Mouse (Mus musculus) megakaryocyte, embryonic 14.5 days (primary cell): Measurements from ENCODE around the gene Grk6.

Source experiments
- FLI1 ChIP-seq: IDR thresholded peaks from 2 replicates; pipeline ENCODE4 v1.6.1; 2012; ENCODE audit warnings: low read length, inconsistent platforms, mixed read lengths
- GATA1 ChIP-seq: IDR thresholded peaks from 3 replicates; pipeline ENCODE4 v1.6.1; 2012; ENCODE audit warnings: mixed read lengths, low read length, inconsistent platforms, borderline replicate concordance

DNA sequence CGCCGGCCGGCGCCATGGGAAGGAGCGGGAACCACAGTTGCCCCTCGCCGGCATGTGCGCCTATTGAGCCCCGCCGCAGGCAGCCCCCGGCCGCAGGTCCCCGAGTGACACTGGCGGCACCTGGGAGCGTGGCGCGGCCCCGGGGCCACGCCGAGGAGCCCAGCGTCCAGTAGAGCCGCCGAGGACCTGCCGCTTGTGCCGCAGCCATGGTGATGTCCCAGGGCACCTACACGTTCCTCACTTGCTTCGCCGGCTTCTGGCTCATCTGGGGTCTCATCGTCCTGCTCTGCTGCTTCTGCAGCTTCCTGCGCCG, 26.9 kb downstream of the Grk6 start:
- TF ChIP-seq GATA1, result no peak
- no peak for TF ChIP-seq FLI1
